Mouse (Mus musculus) adrenal gland, adult 10 weeks (tissue): ENCODE results near the gene Gm10334. TPM values are rescaled to one million over a fixed set of nuclear protein-coding genes. Genes with fewer than 3 reads are reported as not detected.

ENCODE experiments used
- polyA plus RNA-seq: library from polyadenylated mRNA; stranded (reverse); fragments of 350-450 nt; fragmentation: Illumina TruSeq; extraction: RNeasy Lipid Tissue Mini Kit (QIAGEN cat#74804); gene quantifications from one replicate; pipeline ENCODE4 v1.2.3, GENCODE M21; 2014; ENCODE audit warnings: low read depth, low replicate concordance

The Gm10334 gene
- polyA plus RNA-seq: not detected

GRCm38 (mm10) chr6:41446045-41446444 lies at the start of gene Gm10334:
Gene Gm10334, minus strand, starts transcription at chr6:41446145.

GRCm38 (mm10) chr6:41458632-41459031 lies 12.7 kb upstream of the Gm10334 start, which contains the start of gene Prss1:
Gene Prss1, plus strand, starts transcription at chr6:41458932.

Other genes with a start within 250 kb of the Gm10334 start
- not detected for gene Try4, start 143.9 kb downstream of the Gm10334 start, polyA plus RNA-seq
- 0.87 TPM for gene Try5, start 129.3 kb downstream of the Gm10334 start, polyA plus RNA-seq
- gene Try10, start 92.0 kb downstream of the Gm10334 start, polyA plus RNA-seq: not detected
- not detected for gene Prss3, start 68.5 kb downstream of the Gm10334 start, polyA plus RNA-seq
- not detected for gene Gm5771, start 53.8 kb downstream of the Gm10334 start, polyA plus RNA-seq
- not detected for gene Prss1, start 12.8 kb upstream of the Gm10334 start, polyA plus RNA-seq
- gene Prss2, start 75.6 kb upstream of the Gm10334 start, polyA plus RNA-seq: 1.1 TPM
- 0.23 TPM for gene Ephb6, start 159.3 kb upstream of the Gm10334 start, polyA plus RNA-seq
- not detected for gene Trpv6, start 190.3 kb upstream of the Gm10334 start, polyA plus RNA-seq
- gene Trpv5, start 234.6 kb upstream of the Gm10334 start, polyA plus RNA-seq: not detected
- not detected for gene Llcfc1, start 238.3 kb upstream of the Gm10334 start, polyA plus RNA-seq